Mouse (Mus musculus) frontal cortex, postnatal 14 days (tissue): ENCODE data around the gene Nxpe3.
"Not testable (repeated sequence)": the region's sequence is repeated elsewhere in the genome, so short reads cannot be mapped to it uniquely, and the experiment has no call there.

Source experiments
- DNase-seq, 2 experiments: peaks; one replicate each; pipeline ENCODE4 v3.0.0; 2022; ENCODE audit warnings: low spot score in 2 of 2

The Nxpe3 gene

GRCm38 (mm10) chr16:55890346-55891136 is 4.5 kb downstream of the Nxpe3 start:
- no peak for DNase-seq

- DNase-seq: no peak
These were observed 5.6 kb downstream of the Nxpe3 start for GRCm38 (mm10) chr16:55889451-55889850.

- DNase-seq: no peak
These were observed 6.5 kb downstream of the Nxpe3 start for GRCm38 (mm10) chr16:55888584-55888960.

GRCm38 (mm10) chr16:55887814-55888583 is 7.1 kb downstream of the Nxpe3 start:
- no peak for DNase-seq

- no peak for DNase-seq
These were observed 10.8 kb downstream of the Nxpe3 start for GRCm38 (mm10) chr16:55884246-55884645.

- DNase-seq: no peak
These were observed 19.1 kb downstream of the Nxpe3 start for GRCm38 (mm10) chr16:55876025-55876424.

GRCm38 (mm10) chr16:55863832-55864231 is 31.3 kb downstream of the Nxpe3 start:
- DNase-seq: no peak

GRCm38 (mm10) chr16:55863149-55863815 is 31.8 kb downstream of the Nxpe3 start:
- peak; percentile 28 to 62 for DNase-seq

GRCm38 (mm10) chr16:55861104-55861503 is 34.0 kb downstream of the Nxpe3 start:
- DNase-seq: no peak

GRCm38 (mm10) chr16:55859421-55859820 is 35.7 kb downstream of the Nxpe3 start:
- DNase-seq: not testable (repeated sequence)

- peak; percentile 51 to 53 for DNase-seq
These were observed 36.6 kb downstream of the Nxpe3 start for GRCm38 (mm10) chr16:55858465-55858864.

GRCm38 (mm10) chr16:55852943-55853727 is 42.0 kb downstream of the Nxpe3 start:
- peak in 1 of 2 experiments; percentile 68 for DNase-seq

GRCm38 (mm10) chr16:55852515-55852914 is 42.6 kb downstream of the Nxpe3 start:
- DNase-seq: no peak

- DNase-seq: no peak
These were observed 44.6 kb downstream of the Nxpe3 start for GRCm38 (mm10) chr16:55850485-55850884.

GRCm38 (mm10) chr16:55847679-55848078 is 47.4 kb downstream of the Nxpe3 start:
- no peak for DNase-seq

- DNase-seq: no peak
These were observed 50.2 kb downstream of the Nxpe3 start for GRCm38 (mm10) chr16:55844847-55845246.

GRCm38 (mm10) chr16:55843919-55844318 is 51.2 kb downstream of the Nxpe3 start:
- no peak for DNase-seq

- DNase-seq: no peak
These were observed 52.0 kb downstream of the Nxpe3 start for GRCm38 (mm10) chr16:55843134-55843533.

GRCm38 (mm10) chr16:55841506-55841905 is 53.6 kb downstream of the Nxpe3 start:
- no peak for DNase-seq

GRCm38 (mm10) chr16:55838510-55839474 is 56.3 kb downstream of the Nxpe3 start, which contains the start of gene Nfkbiz:
Gene Nfkbiz (minus strand): TSS chr16:55838899.
- peak; percentile 61 to 63 for DNase-seq
